Comparison of ENCODE assay signal across 22 mouse cellular contexts in the genomic region with DNA sequence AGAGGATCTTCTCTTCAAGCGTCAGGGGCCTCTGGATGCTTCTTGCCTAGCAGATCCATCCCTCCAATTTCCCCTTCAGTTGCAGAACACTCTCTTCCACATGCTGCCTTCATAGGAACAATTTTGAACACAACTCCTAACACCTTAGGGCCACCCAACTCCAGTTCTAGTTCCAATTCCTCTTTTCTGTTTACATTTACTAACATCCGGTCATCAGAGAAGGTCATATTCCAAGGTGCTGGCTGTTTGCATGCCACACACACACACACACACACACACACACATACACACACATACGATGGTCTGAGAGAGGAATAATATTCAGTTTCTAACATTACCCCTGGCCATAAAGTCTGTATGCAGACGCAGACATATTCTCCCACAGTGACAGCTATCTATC.
"Had no signal": no experiment of that assay in that cellular context is flagged by ENCODE, and none has a peak within 500 bp of the region (broad histone marks: within the 10 kb centered on the region; RNA-seq: fewer than 3 reads in every experiment).

No protein-coding gene starts in this region.

- H3K27me3 ChIP-seq: limb, embryonic 15.5 days; neural tube, embryonic 12.5 days had no signal

- ATAC-seq: inflammation-experienced regulatory T-cells, adult 6 months; intestine, embryonic 16.5 days; lung, postnatal 0 days; midbrain, embryonic 15.5 days had no signal

- H3K36me3 ChIP-seq: limb, embryonic 15.5 days; midbrain, embryonic 12.5 days; midbrain, embryonic 15.5 days; neural tube, embryonic 12.5 days; neural tube, embryonic 15.5 days had no signal

- H3K27ac ChIP-seq: limb, embryonic 15.5 days; liver, embryonic 14.5 days; macrophage; midbrain, embryonic 12.5 days; midbrain, embryonic 15.5 days; neural tube, embryonic 12.5 days; neural tube, embryonic 15.5 days; stomach, postnatal 0 days had no signal

- H3K9ac ChIP-seq: limb, embryonic 15.5 days; liver, embryonic 14.5 days; lung, embryonic 14.5 days; midbrain, embryonic 12.5 days; midbrain, embryonic 15.5 days; neural tube, embryonic 12.5 days; neural tube, embryonic 15.5 days had no signal

- H3K4me3 ChIP-seq: limb, embryonic 15.5 days; midbrain, embryonic 12.5 days; midbrain, embryonic 15.5 days; neural tube, embryonic 12.5 days; neural tube, embryonic 15.5 days had no signal

- DNase-seq: kidney, adult 18-20 months; kidney, adult 9 months; kidney, postnatal 14 days; kidney, postnatal 4 days; lung, embryonic 14.5 days; right cerebral cortex, adult 18-20 months; right cerebral cortex, postnatal 14 days; right cerebral cortex, postnatal 4 days; thymus, adult 2 months; thymus, postnatal 14 days; thymus, postnatal 4 days had no signal

- H3K4me2 ChIP-seq: limb, embryonic 15.5 days; lung, embryonic 14.5 days; midbrain, embryonic 12.5 days; midbrain, embryonic 15.5 days; neural tube, embryonic 12.5 days; neural tube, embryonic 15.5 days had no signal

- H3K9me3 ChIP-seq: limb, embryonic 15.5 days; midbrain, embryonic 12.5 days; midbrain, embryonic 15.5 days; neural tube, embryonic 12.5 days; neural tube, embryonic 15.5 days had no signal
